10 mouse cellular contexts compared by ENCODE assay signal in the genomic region with DNA sequence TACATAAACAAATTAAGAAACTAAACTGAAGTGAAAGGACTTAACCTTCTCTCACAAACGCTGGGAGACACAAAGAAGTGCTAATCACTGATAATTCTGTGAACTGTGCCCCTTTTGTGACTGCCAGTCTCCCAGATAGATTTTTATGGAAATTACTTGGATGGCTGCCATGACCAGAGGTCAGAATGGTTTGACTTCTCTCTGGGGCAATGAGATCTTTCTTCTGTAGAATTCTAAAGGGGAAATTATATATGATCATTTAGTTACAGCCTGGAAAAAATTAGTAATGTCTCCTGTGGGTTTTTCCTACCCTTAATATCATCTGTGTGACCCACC. TPM values are rescaled to one million over a fixed set of nuclear protein-coding genes. Genes with fewer than 3 reads are reported as not detected.
DNase-seq lines count a peak whose midpoint lies in the region; TF ChIP-seq lines count a peak whose summit lies in the region.
"Had no signal": no experiment of that assay in that cellular context is flagged by ENCODE, and none has a peak within 500 bp of the region (broad histone marks: within the 10 kb centered on the region; RNA-seq: fewer than 3 reads in every experiment).

No protein-coding gene starts in this region.

- TF ChIP-seq POLR2A in brain, embryonic 14.5 days (IDR thresholded peaks at IDR 0.05; ENCODE audit: borderline replicate concordance, extremely low read depth, insufficient read depth, insufficient read length, poor library complexity, severe bottlenecking): no peak

- intact Hi-C loops in heart, postnatal 25 days (cut with DNase I): no loop called here

- DNase-seq in heart, adult 18-20 months: peak; percentile 28 to 42
- DNase-seq in heart, postnatal 25 days (ENCODE audit: low spot score): no peak
- DNase-seq in kidney, adult 18-20 months: peak; percentile 31
- no peak for DNase-seq in kidney, postnatal 4 days
- DNase-seq in brain, embryonic 14.5 days (ENCODE audit: low read depth): peak; percentile 31
- DNase-seq in kidney, postnatal 25 days: peak; percentile 45 to 63
- no peak for DNase-seq in spleen, postnatal 4 days (ENCODE audit: low spot score in 2 of 2)
- DNase-seq in retina, embryonic 14.5 days (ENCODE audit: low spot score): no peak
- DNase-seq: thymus, adult 18-20 months had no signal

- no peak for TF ChIP-seq CTCF in brain, embryonic 14.5 days (IDR thresholded peaks at IDR 0.05; ENCODE audit: borderline replicate concordance, extremely low read depth, insufficient read depth, insufficient read length)

RNA-seq across cellular contexts. Expression of gene Galm, which starts 4.1 kb away (rescaled TPM):
- total RNA-seq in heart, adult 18-20 months (2021): 10 to 100 TPM; 20.0 to 20.8 TPM
- total RNA-seq in heart, postnatal 25 days (2021): 10 to 100 TPM; 14.1 to 14.5 TPM
- 2.3 and 2.4 TPM in 2 replicates for polyA plus RNA-seq in brain, embryonic 14.5 days (2012; rRNA removed)
- total RNA-seq: G1E had no signal
- polyA plus RNA-seq: G1E had no signal

Comparison
In these comparisons a context has a peak if more than half of its experiments do, and no peak if none do; other contexts are left out.
1. DNase-seq: peak in heart, adult 18-20 months (2 of 2), kidney, adult 18-20 months (single experiment), brain, embryonic 14.5 days (single experiment) and kidney, postnatal 25 days (2 of 2); none in heart, postnatal 25 days (single experiment), kidney, postnatal 4 days (0 of 2), spleen, postnatal 4 days (0 of 2) and retina, embryonic 14.5 days (single experiment).